Mouse (Mus musculus) cerebellum, adult 2 months (tissue): Measurements from ENCODE around the gene Car10.

Source experiments
- CTCF ChIP-seq: fragments of 200-500 bp; IDR thresholded peaks from 2 replicates; pipeline ENCODE4 v1.5.1; 2011; ENCODE audit warnings: low read depth, mild to moderate bottlenecking, control low read depth, low read length, moderate library complexity, borderline replicate concordance; ENCODE audit not compliant: insufficient read depth
- POLR2A ChIP-seq: fragments of 200-500 bp; IDR thresholded peaks from 2 replicates; pipeline ENCODE4 v1.6.1; 2011; ENCODE audit warnings: low read length, control low read depth, borderline replicate concordance; ENCODE audit not compliant: insufficient read depth

- TF ChIP-seq POLR2A (no peak), CTCF (no peak)
These were observed 451.1 kb downstream of the Car10 start for GRCm38 (mm10) chr11:93548904-93549303.
